Mouse (Mus musculus) adrenal gland, adult (tissue): ENCODE data around the gene Snx30.

ENCODE experiments used
- DNase-seq, 2 experiments: peaks; one replicate each; pipeline ENCODE4 v3.0.0; 2022 to 2023; ENCODE audit warnings: low spot score in 1 of 2; ENCODE audit not compliant: inconsistent age in 2 of 2

The Snx30 gene

GRCm38 (mm10) chr4:59870433-59870832, 64.8 kb downstream of the Snx30 start:
- DNase-seq = no peak

GRCm38 (mm10) chr4:59870859-59871591, 65.4 kb downstream of the Snx30 start:
- peak; percentile 66 to 90 for DNase-seq

GRCm38 (mm10) chr4:59873240-59873639, 67.6 kb downstream of the Snx30 start:
- DNase-seq = no peak

GRCm38 (mm10) chr4:59873830-59874229, 68.2 kb downstream of the Snx30 start:
- DNase-seq = no peak

GRCm38 (mm10) chr4:59876570-59876969, 70.9 kb downstream of the Snx30 start:
- DNase-seq = no peak

GRCm38 (mm10) chr4:59877025-59877424, 71.4 kb downstream of the Snx30 start:
- DNase-seq = no peak

GRCm38 (mm10) chr4:59878595-59878994, 73.0 kb downstream of the Snx30 start:
- DNase-seq = no peak

- DNase-seq = no peak
These were observed 73.8 kb downstream of the Snx30 start for GRCm38 (mm10) chr4:59879444-59879843.

- no peak for DNase-seq
These were observed 75.1 kb downstream of the Snx30 start for GRCm38 (mm10) chr4:59880725-59881124.

- no peak for DNase-seq
These were observed 75.6 kb downstream of the Snx30 start for GRCm38 (mm10) chr4:59881210-59881609.

- DNase-seq = no peak
These were observed 78.6 kb downstream of the Snx30 start for GRCm38 (mm10) chr4:59884136-59884696.

- no peak for DNase-seq
These were observed 80.6 kb downstream of the Snx30 start for GRCm38 (mm10) chr4:59886281-59886680.

- DNase-seq = no peak
These were observed 81.4 kb downstream of the Snx30 start for GRCm38 (mm10) chr4:59887011-59887410.

- DNase-seq = no peak
These were observed 82.4 kb downstream of the Snx30 start for GRCm38 (mm10) chr4:59888014-59888413.

GRCm38 (mm10) chr4:59890086-59890600, 84.5 kb downstream of the Snx30 start:
- no peak for DNase-seq

- DNase-seq = no peak
These were observed 86.2 kb downstream of the Snx30 start for GRCm38 (mm10) chr4:59891723-59892416.

- DNase-seq = no peak
These were observed 87.1 kb downstream of the Snx30 start for GRCm38 (mm10) chr4:59892731-59893130.

- DNase-seq = no peak
These were observed 88.8 kb downstream of the Snx30 start for GRCm38 (mm10) chr4:59894415-59894814.

- no peak for DNase-seq
These were observed 89.4 kb downstream of the Snx30 start for GRCm38 (mm10) chr4:59894977-59895575.

- DNase-seq = no peak
These were observed 90.4 kb downstream of the Snx30 start for GRCm38 (mm10) chr4:59896000-59896399.

- DNase-seq = peak in 1 of 2 experiments; percentile 40
These were observed 92.3 kb downstream of the Snx30 start for GRCm38 (mm10) chr4:59897814-59898520.
